Mouse (Mus musculus): Measurements from ENCODE around the gene Zfp747. TPM values are rescaled to one million over a fixed set of nuclear protein-coding genes. Genes with fewer than 3 reads are reported as not detected.
"Not testable (repeated sequence)": the region's sequence is repeated elsewhere in the genome, so short reads cannot be mapped to it uniquely, and the experiment has no call there.

Gene Zfp747
- polyA plus RNA-seq, 1 experiment, result 5.5 TPM

DNA sequence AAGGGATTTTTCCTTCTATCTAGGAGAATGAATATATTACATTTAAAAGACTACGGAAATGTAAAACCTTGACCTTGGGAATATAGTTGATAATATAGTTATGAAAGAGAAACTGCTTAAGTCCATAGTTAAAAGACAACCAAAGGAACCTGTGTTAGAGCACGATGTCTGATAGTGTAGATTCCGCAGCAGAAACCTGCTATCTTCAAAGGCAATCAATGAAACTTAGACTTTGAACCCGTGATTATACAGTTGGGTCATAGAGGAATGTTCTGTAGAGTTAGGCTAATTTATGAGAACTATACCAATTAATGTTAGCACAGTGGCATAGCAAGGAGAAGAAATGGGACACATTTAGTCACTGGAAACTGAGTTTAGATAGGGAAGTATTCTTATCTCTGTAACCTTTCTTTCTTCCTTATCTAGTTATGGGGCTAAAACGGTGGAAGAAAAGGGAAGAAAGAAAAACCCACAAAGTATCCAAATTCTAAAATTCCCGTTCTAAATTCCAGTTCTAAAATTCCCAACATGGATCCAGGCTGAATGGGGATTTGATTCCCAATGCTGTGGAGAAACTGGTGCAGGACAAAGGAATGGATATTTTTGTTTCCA, 2.6 kb upstream of the Zfp747 start:
- no peaks in the 10 kb centered on the region; the same call in 1 of the 2 replicates for H3K4me1 ChIP-seq (ENCODE audit: control insufficient read depth, insufficient read depth, low read length)
- TF ChIP-seq POLR2A (IDR thresholded peaks at IDR 0.05; ENCODE audit: extremely low read depth, insufficient read depth, low read length), result no peak
- no peak for TF ChIP-seq CTCF (IDR thresholded peaks at IDR 0.05; ENCODE audit: extremely low read depth, insufficient read depth, low read length)

DNA sequence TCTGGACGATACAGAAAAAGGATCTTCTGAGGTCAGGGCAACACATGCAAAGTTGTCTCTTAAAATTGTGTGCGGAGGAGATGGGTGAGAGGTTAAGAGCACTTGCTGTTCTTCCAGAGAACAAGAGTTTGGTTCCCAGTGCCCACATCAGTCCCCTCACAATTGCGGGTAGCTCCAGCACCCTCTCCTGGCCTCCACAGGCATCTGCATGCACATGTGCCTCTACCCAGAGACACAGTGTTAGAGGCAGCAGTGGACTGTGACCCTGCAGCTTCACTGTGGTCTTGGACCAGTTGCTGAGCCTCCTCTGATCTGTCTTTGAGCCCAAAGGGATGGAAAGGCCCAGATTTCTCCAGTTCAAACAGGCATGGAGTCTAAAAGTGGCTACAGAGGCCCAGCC, 4.0 kb downstream of the Zfp747 start:
- not testable (repeated sequence) for H3K4me1 ChIP-seq (ENCODE audit: control insufficient read depth, insufficient read depth, low read length); H3K27ac ChIP-seq (ENCODE audit: insufficient read depth, low read length); H3K4me3 ChIP-seq (ENCODE audit: insufficient read depth, low read length)

More for the DNA sequence above, 2.6 kb upstream of the Zfp747 start:
- Histone ChIP-seq H3K27ac (ENCODE audit: insufficient read depth, low read length) (no peak overlapping the region), H3K4me3 (ENCODE audit: insufficient read depth, low read length) (no peak overlapping the region)

GRCm38 (mm10) chr7:127371213-127371612, 4.6 kb downstream of the Zfp747 start:
- Histone ChIP-seq H3K4me1 (ENCODE audit: control insufficient read depth, insufficient read depth, low read length) (no peaks in the 10 kb centered on the region; the same call in 1 of the 2 replicates), H3K27ac (ENCODE audit: insufficient read depth, low read length) (no peak overlapping the region), H3K4me3 (ENCODE audit: insufficient read depth, low read length) (no peak overlapping the region)
- TF ChIP-seq POLR2A (IDR thresholded peaks at IDR 0.05; ENCODE audit: extremely low read depth, insufficient read depth, low read length) (no peak), CTCF (IDR thresholded peaks at IDR 0.05; ENCODE audit: extremely low read depth, insufficient read depth, low read length) (no peak)

GRCm38 (mm10) chr7:127366249-127366648, 9.6 kb downstream of the Zfp747 start:
- Histone ChIP-seq H3K27ac (ENCODE audit: insufficient read depth, low read length) (no peak overlapping the region), H3K4me1 (ENCODE audit: control insufficient read depth, insufficient read depth, low read length) (no peaks in the 10 kb centered on the region), H3K4me3 (ENCODE audit: insufficient read depth, low read length) (no peak overlapping the region)
- no peak for TF ChIP-seq CTCF (IDR thresholded peaks at IDR 0.05; ENCODE audit: extremely low read depth, insufficient read depth, low read length)
- TF ChIP-seq POLR2A (IDR thresholded peaks at IDR 0.05; ENCODE audit: extremely low read depth, insufficient read depth, low read length), result no peak

- H3K27ac ChIP-seq (ENCODE audit: insufficient read depth, low read length), result no peak overlapping the region
- H3K4me1 ChIP-seq (ENCODE audit: control insufficient read depth, insufficient read depth, low read length), result no peaks in the 10 kb centered on the region
- peak overlapping the region; percentile 38; the same call in 1 of the 2 replicates for H3K4me3 ChIP-seq (ENCODE audit: insufficient read depth, low read length)
- TF ChIP-seq CTCF (IDR thresholded peaks at IDR 0.05; ENCODE audit: extremely low read depth, insufficient read depth, low read length) (no peak), POLR2A (IDR thresholded peaks at IDR 0.05; ENCODE audit: extremely low read depth, insufficient read depth, low read length) (no peak)
Measured at GRCm38 (mm10) chr7:127364166-127364565, 11.7 kb downstream of the Zfp747 start.

DNA sequence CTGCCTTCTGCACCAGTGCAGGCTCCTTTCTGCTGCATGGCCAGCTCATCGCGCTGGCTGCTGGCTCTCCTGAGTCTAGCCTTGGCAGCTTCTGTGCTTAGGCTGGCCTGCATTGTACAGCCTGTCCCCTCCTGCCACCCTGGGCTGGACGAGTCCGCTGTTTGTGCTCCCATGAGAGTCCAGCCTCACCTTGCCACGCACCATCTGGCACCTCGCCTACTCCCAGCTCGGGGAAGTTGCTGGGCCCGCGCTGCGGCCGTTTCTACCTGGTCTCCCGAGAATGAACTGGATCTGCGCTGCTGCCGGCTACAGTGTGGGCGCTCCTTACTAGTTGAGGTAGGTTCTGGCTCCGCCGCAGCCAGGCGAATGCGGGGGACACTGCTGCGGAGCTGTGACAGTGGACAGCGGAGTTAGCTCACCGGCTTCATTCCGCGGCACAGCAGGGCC, 12.4 kb downstream of the Zfp747 start:
- TF ChIP-seq POLR2A (IDR thresholded peaks at IDR 0.05; ENCODE audit: extremely low read depth, insufficient read depth, low read length) (no peak), CTCF (IDR thresholded peaks at IDR 0.05; ENCODE audit: extremely low read depth, insufficient read depth, low read length) (no peak)
- Histone ChIP-seq H3K4me1 (ENCODE audit: control insufficient read depth, insufficient read depth, low read length) (no peaks in the 10 kb centered on the region), H3K27ac (ENCODE audit: insufficient read depth, low read length) (peak overlapping the region; percentile 35; the same call in 1 of the 2 replicates), H3K4me3 (ENCODE audit: insufficient read depth, low read length) (peak overlapping the region; percentile 38)

GRCm38 (mm10) chr7:127362418-127362817, 13.4 kb downstream of the Zfp747 start:
- TF ChIP-seq CTCF (IDR thresholded peaks at IDR 0.05; ENCODE audit: extremely low read depth, insufficient read depth, low read length), result peak; percentile 31; the same call in 1 of the 2 replicates
- H3K4me1 ChIP-seq (ENCODE audit: control insufficient read depth, insufficient read depth, low read length); H3K4me3 ChIP-seq (ENCODE audit: insufficient read depth, low read length); H3K27ac ChIP-seq (ENCODE audit: insufficient read depth, low read length): not testable (repeated sequence)

DNA sequence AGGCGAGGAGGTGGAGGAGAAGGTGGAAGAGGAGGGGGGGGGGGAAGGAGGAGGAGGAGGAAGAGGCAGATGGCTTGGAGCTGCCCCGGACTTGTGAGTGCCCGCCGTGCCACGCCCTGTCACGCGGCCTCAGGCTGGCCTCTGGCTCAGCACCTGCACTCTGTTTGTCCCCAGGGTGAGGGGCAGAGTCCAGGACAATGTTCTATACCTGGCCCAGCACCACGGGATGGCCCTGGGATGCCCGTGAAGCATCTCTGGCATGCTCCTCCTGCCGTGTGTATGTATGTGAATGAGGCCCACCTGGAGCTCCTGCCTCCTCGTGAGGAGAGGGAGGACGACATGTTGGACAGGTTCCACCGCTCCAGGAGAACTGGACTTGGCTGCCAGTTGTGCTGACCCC, 14.4 kb downstream of the Zfp747 start:
- no peak overlapping the region for H3K27ac ChIP-seq (ENCODE audit: insufficient read depth, low read length)
- no peak overlapping the region for H3K4me3 ChIP-seq (ENCODE audit: insufficient read depth, low read length)
- no peak for TF ChIP-seq POLR2A (IDR thresholded peaks at IDR 0.05; ENCODE audit: extremely low read depth, insufficient read depth, low read length)
- no peak for TF ChIP-seq CTCF (IDR thresholded peaks at IDR 0.05; ENCODE audit: extremely low read depth, insufficient read depth, low read length)
- no peaks in the 10 kb centered on the region for H3K4me1 ChIP-seq (ENCODE audit: control insufficient read depth, insufficient read depth, low read length)

- Histone ChIP-seq H3K27ac (ENCODE audit: insufficient read depth, low read length) (no peak overlapping the region), H3K4me3 (ENCODE audit: insufficient read depth, low read length) (no peak overlapping the region), H3K4me1 (ENCODE audit: control insufficient read depth, insufficient read depth, low read length) (no peaks in the 10 kb centered on the region)
- no peak for TF ChIP-seq CTCF (IDR thresholded peaks at IDR 0.05; ENCODE audit: extremely low read depth, insufficient read depth, low read length)
Measured at GRCm38 (mm10) chr7:127360265-127360664, 15.6 kb downstream of the Zfp747 start.

DNA sequence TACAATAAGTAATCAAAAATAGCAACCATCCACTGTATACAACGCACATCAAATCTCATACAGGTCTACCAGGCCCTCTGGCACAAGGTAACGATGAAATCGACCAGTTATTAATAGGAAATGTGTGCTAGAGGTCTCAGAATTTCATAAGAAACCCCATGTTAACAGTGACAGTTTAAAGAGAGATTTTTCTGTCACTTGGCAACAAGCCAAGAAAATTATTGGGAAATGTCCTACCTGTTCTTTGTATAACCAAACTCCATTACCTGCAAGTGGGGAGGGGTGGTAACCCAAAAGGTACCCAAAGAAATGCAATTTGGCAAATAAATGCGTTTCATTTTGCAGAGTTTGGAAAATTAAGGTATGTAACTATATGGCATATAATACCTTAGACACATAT, 17.4 kb downstream of the Zfp747 start:
- H3K27ac ChIP-seq (ENCODE audit: insufficient read depth, low read length), result no peak overlapping the region
- TF ChIP-seq CTCF (IDR thresholded peaks at IDR 0.05; ENCODE audit: extremely low read depth, insufficient read depth, low read length), result no peak
- TF ChIP-seq POLR2A (IDR thresholded peaks at IDR 0.05; ENCODE audit: extremely low read depth, insufficient read depth, low read length), result no peak
- no peak overlapping the region for H3K4me3 ChIP-seq (ENCODE audit: insufficient read depth, low read length)
- no peaks in the 10 kb centered on the region for H3K4me1 ChIP-seq (ENCODE audit: control insufficient read depth, insufficient read depth, low read length)

All from cortical plate, adult 2 months (tissue).